Mouse (Mus musculus): ENCODE measurements around the gene Capza2.

- TF ChIP-seq CTCF (IDR thresholded peaks at IDR 0.05; ENCODE audit: low read depth, low read length) (no peak), POLR2A (IDR thresholded peaks at IDR 0.05; ENCODE audit: borderline replicate concordance, low read depth, low read length) (no peak)
Observed at GRCm38 (mm10) chr6:17666024-17666423, 30.0 kb downstream of the Capza2 start.
